Mouse (Mus musculus): ENCODE results near the gene Eif2b2.

Eif2b2 gene

GRCm38 (mm10) chr12:85219236-85219904 lies at the start of gene Eif2b2:
Gene Eif2b2 (plus strand): TSS chr12:85219481.
- DNase-seq (ENCODE audit: low read depth, low spot score) = peak; percentile 96

- DNase-seq (ENCODE audit: low read depth, low spot score) = no peak
Measured at GRCm38 (mm10) chr12:85169877-85170276, 49.4 kb upstream of the Eif2b2 start.

- no peak for DNase-seq (ENCODE audit: low read depth, low spot score)
Measured at GRCm38 (mm10) chr12:85170284-85170947, 48.9 kb upstream of the Eif2b2 start.

- no peak for DNase-seq (ENCODE audit: low read depth, low spot score)
Measured at GRCm38 (mm10) chr12:85170948-85171307, 48.4 kb upstream of the Eif2b2 start.

GRCm38 (mm10) chr12:85174016-85174415 lies 45.3 kb upstream of the Eif2b2 start:
- no peak for DNase-seq (ENCODE audit: low read depth, low spot score)

- DNase-seq (ENCODE audit: low read depth, low spot score) = no peak
Measured at GRCm38 (mm10) chr12:85175087-85175675, 44.1 kb upstream of the Eif2b2 start.

- no peak for DNase-seq (ENCODE audit: low read depth, low spot score)
Measured at GRCm38 (mm10) chr12:85175926-85176845, 43.1 kb upstream of the Eif2b2 start.

GRCm38 (mm10) chr12:85176846-85177523 lies 42.3 kb upstream of the Eif2b2 start:
- peak; percentile 70 for DNase-seq (ENCODE audit: low read depth, low spot score)

GRCm38 (mm10) chr12:85177740-85178239 lies 41.5 kb upstream of the Eif2b2 start, which contains the start of gene Pgf:
Gene Pgf (minus strand): TSS chr12:85177790.
- DNase-seq (ENCODE audit: low read depth, low spot score) = no peak

- no peak for DNase-seq (ENCODE audit: low read depth, low spot score)
Measured at GRCm38 (mm10) chr12:85178294-85178693, 41.0 kb upstream of the Eif2b2 start.

- DNase-seq (ENCODE audit: low read depth, low spot score) = no peak
Measured at GRCm38 (mm10) chr12:85181475-85182344, 37.6 kb upstream of the Eif2b2 start.

GRCm38 (mm10) chr12:85182345-85182643 lies 37.0 kb upstream of the Eif2b2 start:
- no peak for DNase-seq (ENCODE audit: low read depth, low spot score)

GRCm38 (mm10) chr12:85182898-85183297 lies 36.4 kb upstream of the Eif2b2 start:
- no peak for DNase-seq (ENCODE audit: low read depth, low spot score)

GRCm38 (mm10) chr12:85184118-85184517 lies 35.2 kb upstream of the Eif2b2 start:
- no peak for DNase-seq (ENCODE audit: low read depth, low spot score)

- DNase-seq (ENCODE audit: low read depth, low spot score) = no peak
Measured at GRCm38 (mm10) chr12:85185810-85186209, 33.5 kb upstream of the Eif2b2 start.

GRCm38 (mm10) chr12:85186361-85186760 lies 32.9 kb upstream of the Eif2b2 start:
- DNase-seq (ENCODE audit: low read depth, low spot score) = no peak

- DNase-seq (ENCODE audit: low read depth, low spot score) = no peak
Measured at GRCm38 (mm10) chr12:85190290-85190689, 29.0 kb upstream of the Eif2b2 start.

GRCm38 (mm10) chr12:85192461-85193108 lies 26.7 kb upstream of the Eif2b2 start:
- DNase-seq (ENCODE audit: low read depth, low spot score) = peak; percentile 32

- DNase-seq (ENCODE audit: low read depth, low spot score) = no peak
Measured at GRCm38 (mm10) chr12:85193146-85193545, 26.1 kb upstream of the Eif2b2 start.

Data from CD4-positive, CD25-positive, alpha-beta regulatory T cell, adult 2 months (primary cell).